Mouse (Mus musculus): ENCODE data around the gene Incenp. TPM values are rescaled to one million over a fixed set of nuclear protein-coding genes. Genes with fewer than 3 reads are reported as not detected.

The Incenp gene
- polyA plus RNA-seq (2014; fragmentation: Nextera tagmentation; extraction: Ambion mirVana) = 16.2 and 16.8 TPM in 2 replicates

GRCm38 (mm10) chr19:9899072-9899779 is at the start of gene Incenp:
TSS of gene Incenp (minus strand) at chr19:9899551.
- Histone ChIP-seq H3K4me3 (ENCODE audit: low read depth, low read length) (peak within 1 kb of the TSS; percentile 74), H3K9ac (replicated peaks; ENCODE audit: low read depth, low read length) (peak within 1 kb of the TSS; percentile 66), H3K36me3 (ENCODE audit: control insufficient read depth, insufficient read depth, low read length) (no peaks in the 10 kb centered on the region), H3K4me1 (ENCODE audit: control insufficient read depth, insufficient read depth, low read length) (peaks cover 10% of the 10 kb centered on the region; the same call in 1 of the 2 replicates), H3K4me2 (ENCODE audit: low read depth, low read length) (peak within 1 kb of the TSS; percentile 86), H3K27ac (ENCODE audit: low read depth, low read length) (peak within 1 kb of the TSS; percentile 81), H3K9me3 (ENCODE audit: control insufficient read depth, low read length) (no peaks in the 10 kb centered on the region), H3K27me3 (ENCODE audit: control insufficient read depth, insufficient read depth, low read length) (no peaks in the 10 kb centered on the region)
- WGBS = under 1% methylated on average over 58 of the region's 58 CpGs
- peak; percentile 99 for ATAC-seq (ENCODE audit: low read depth)

- no peak for ATAC-seq (ENCODE audit: low read depth)
- Histone ChIP-seq H3K27ac (ENCODE audit: low read depth, low read length) (no peak overlapping the region), H3K9me3 (ENCODE audit: control insufficient read depth, low read length) (no peaks in the 10 kb centered on the region), H3K4me3 (ENCODE audit: low read depth, low read length) (no peak overlapping the region), H3K9ac (replicated peaks; ENCODE audit: low read depth, low read length) (no peak overlapping the region), H3K27me3 (ENCODE audit: control insufficient read depth, insufficient read depth, low read length) (no peaks in the 10 kb centered on the region), H3K4me1 (ENCODE audit: control insufficient read depth, insufficient read depth, low read length) (no peaks in the 10 kb centered on the region), H3K4me2 (ENCODE audit: low read depth, low read length) (no peak overlapping the region), H3K36me3 (ENCODE audit: control insufficient read depth, insufficient read depth, low read length) (no peaks in the 10 kb centered on the region)
- WGBS = 76% methylated on average over 3 of the region's 3 CpGs
Measured at GRCm38 (mm10) chr19:9946986-9947385, 47.6 kb upstream of the Incenp start.

- H3K9ac ChIP-seq (replicated peaks; ENCODE audit: low read depth, low read length) = no peak overlapping the region
- no peak for ATAC-seq (ENCODE audit: low read depth)
- H3K27ac ChIP-seq (ENCODE audit: low read depth, low read length) = no peak overlapping the region
- H3K36me3 ChIP-seq (ENCODE audit: control insufficient read depth, insufficient read depth, low read length) = no peaks in the 10 kb centered on the region
- no peak overlapping the region for H3K4me3 ChIP-seq (ENCODE audit: low read depth, low read length)
- no peak overlapping the region for H3K4me2 ChIP-seq (ENCODE audit: low read depth, low read length)
- WGBS = 94% methylated on average over 8 of the region's 8 CpGs
- H3K27me3 ChIP-seq (ENCODE audit: control insufficient read depth, insufficient read depth, low read length) = no peaks in the 10 kb centered on the region
- H3K4me1 ChIP-seq (ENCODE audit: control insufficient read depth, insufficient read depth, low read length) = no peaks in the 10 kb centered on the region
- no peaks in the 10 kb centered on the region for H3K9me3 ChIP-seq (ENCODE audit: control insufficient read depth, low read length)
Measured at GRCm38 (mm10) chr19:9945800-9946564, 46.6 kb upstream of the Incenp start.

GRCm38 (mm10) chr19:9942539-9943533 is 43.5 kb upstream of the Incenp start:
- ATAC-seq (ENCODE audit: low read depth) = no peak
- Histone ChIP-seq H3K27ac (ENCODE audit: low read depth, low read length) (no peak overlapping the region; the same call in 1 of the 2 replicates), H3K36me3 (ENCODE audit: control insufficient read depth, insufficient read depth, low read length) (no peaks in the 10 kb centered on the region), H3K4me3 (ENCODE audit: low read depth, low read length) (no peak overlapping the region), H3K9ac (replicated peaks; ENCODE audit: low read depth, low read length) (no peak overlapping the region), H3K4me2 (ENCODE audit: low read depth, low read length) (no peak overlapping the region), H3K4me1 (ENCODE audit: control insufficient read depth, insufficient read depth, low read length) (no peaks in the 10 kb centered on the region), H3K27me3 (ENCODE audit: control insufficient read depth, insufficient read depth, low read length) (no peaks in the 10 kb centered on the region), H3K9me3 (ENCODE audit: control insufficient read depth, low read length) (no peaks in the 10 kb centered on the region)
- 66% methylated on average over 10 of the region's 10 CpGs for WGBS

- H3K27me3 ChIP-seq (ENCODE audit: control insufficient read depth, insufficient read depth, low read length) = no peaks in the 10 kb centered on the region
- no peak overlapping the region for H3K27ac ChIP-seq (ENCODE audit: low read depth, low read length)
- no peak overlapping the region for H3K9ac ChIP-seq (replicated peaks; ENCODE audit: low read depth, low read length)
- 85% methylated on average over 1 of the region's 1 CpGs for WGBS
- H3K4me1 ChIP-seq (ENCODE audit: control insufficient read depth, insufficient read depth, low read length) = no peaks in the 10 kb centered on the region
- ATAC-seq (ENCODE audit: low read depth) = no peak
- no peak overlapping the region for H3K4me3 ChIP-seq (ENCODE audit: low read depth, low read length)
- no peaks in the 10 kb centered on the region for H3K9me3 ChIP-seq (ENCODE audit: control insufficient read depth, low read length)
- no peak overlapping the region for H3K4me2 ChIP-seq (ENCODE audit: low read depth, low read length)
- H3K36me3 ChIP-seq (ENCODE audit: control insufficient read depth, insufficient read depth, low read length) = no peaks in the 10 kb centered on the region
Measured at GRCm38 (mm10) chr19:9941809-9942208, 42.5 kb upstream of the Incenp start.

- H3K4me1 ChIP-seq (ENCODE audit: control insufficient read depth, insufficient read depth, low read length) = no peaks in the 10 kb centered on the region
- H3K9me3 ChIP-seq (ENCODE audit: control insufficient read depth, low read length) = no peaks in the 10 kb centered on the region
- no peak overlapping the region for H3K4me2 ChIP-seq (ENCODE audit: low read depth, low read length)
- H3K36me3 ChIP-seq (ENCODE audit: control insufficient read depth, insufficient read depth, low read length) = no peaks in the 10 kb centered on the region
- no peak for ATAC-seq (ENCODE audit: low read depth)
- no peaks in the 10 kb centered on the region for H3K27me3 ChIP-seq (ENCODE audit: control insufficient read depth, insufficient read depth, low read length)
- no peak overlapping the region for H3K9ac ChIP-seq (replicated peaks; ENCODE audit: low read depth, low read length)
- H3K4me3 ChIP-seq (ENCODE audit: low read depth, low read length) = no peak overlapping the region
- WGBS = 8% methylated on average over 4 of the region's 4 CpGs
- H3K27ac ChIP-seq (ENCODE audit: low read depth, low read length) = no peak overlapping the region
Measured at GRCm38 (mm10) chr19:9940903-9941302, 41.6 kb upstream of the Incenp start.

- no peak overlapping the region for H3K4me3 ChIP-seq (ENCODE audit: low read depth, low read length)
- 78% methylated on average over 7 of the region's 7 CpGs for WGBS
- H3K27ac ChIP-seq (ENCODE audit: low read depth, low read length) = no peak overlapping the region
- H3K4me1 ChIP-seq (ENCODE audit: control insufficient read depth, insufficient read depth, low read length) = no peaks in the 10 kb centered on the region
- no peaks in the 10 kb centered on the region for H3K36me3 ChIP-seq (ENCODE audit: control insufficient read depth, insufficient read depth, low read length)
- H3K4me2 ChIP-seq (ENCODE audit: low read depth, low read length) = no peak overlapping the region
- H3K9me3 ChIP-seq (ENCODE audit: control insufficient read depth, low read length) = no peaks in the 10 kb centered on the region
- no peak overlapping the region for H3K9ac ChIP-seq (replicated peaks; ENCODE audit: low read depth, low read length)
- no peak for ATAC-seq (ENCODE audit: low read depth)
- no peaks in the 10 kb centered on the region for H3K27me3 ChIP-seq (ENCODE audit: control insufficient read depth, insufficient read depth, low read length)
Measured at GRCm38 (mm10) chr19:9939841-9940240, 40.5 kb upstream of the Incenp start.

- H3K27ac ChIP-seq (ENCODE audit: low read depth, low read length) = no peak overlapping the region
- H3K9me3 ChIP-seq (ENCODE audit: control insufficient read depth, low read length) = no peaks in the 10 kb centered on the region
- no peaks in the 10 kb centered on the region for H3K36me3 ChIP-seq (ENCODE audit: control insufficient read depth, insufficient read depth, low read length)
- no peaks in the 10 kb centered on the region for H3K4me1 ChIP-seq (ENCODE audit: control insufficient read depth, insufficient read depth, low read length)
- no peak overlapping the region for H3K9ac ChIP-seq (replicated peaks; ENCODE audit: low read depth, low read length)
- ATAC-seq (ENCODE audit: low read depth) = no peak
- WGBS = 80% methylated on average over 13 of the region's 13 CpGs
- no peak overlapping the region for H3K4me2 ChIP-seq (ENCODE audit: low read depth, low read length)
- H3K4me3 ChIP-seq (ENCODE audit: low read depth, low read length) = no peak overlapping the region
- H3K27me3 ChIP-seq (ENCODE audit: control insufficient read depth, insufficient read depth, low read length) = no peaks in the 10 kb centered on the region
Measured at GRCm38 (mm10) chr19:9938824-9939303, 39.5 kb upstream of the Incenp start.
